Mouse (Mus musculus): Measurements from ENCODE around the gene Fbxo6.

Fbxo6 gene

DNA sequence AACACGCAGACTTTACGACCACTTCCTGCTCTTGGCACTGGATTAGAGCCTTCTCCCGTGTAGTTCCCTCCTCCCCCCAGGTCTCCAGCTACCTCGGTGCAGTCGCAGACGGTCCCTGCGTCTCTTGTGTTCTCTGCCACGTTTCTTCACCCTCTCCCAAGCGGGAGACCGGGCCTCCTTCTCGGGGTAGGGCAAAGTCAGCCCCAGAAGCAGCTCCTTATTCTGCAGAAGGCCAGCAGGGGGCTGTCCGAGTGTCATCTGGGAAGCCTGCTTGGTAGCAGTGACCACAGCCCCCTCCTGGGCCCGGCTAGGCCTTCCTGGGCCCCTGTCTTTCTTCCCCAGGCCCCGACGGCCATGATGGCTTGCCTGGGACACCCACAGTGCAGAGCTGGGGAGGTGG, 36.5 kb downstream of the Fbxo6 start:
- H3K9me3 ChIP-seq (ENCODE audit: low read length): peaks cover 6% of the 10 kb centered on the region; the same call in 1 of the 2 replicates
- peak overlapping the region; percentile 46 for H3K4me3 ChIP-seq (replicated peaks; ENCODE audit: low read length)
- peaks cover 35% of the 10 kb centered on the region for H3K4me1 ChIP-seq (replicated peaks; ENCODE audit: low read depth, low read length)

GRCm38 (mm10) chr4:148114758-148115391, 37.1 kb downstream of the Fbxo6 start:
- Histone ChIP-seq H3K4me1 (replicated peaks; ENCODE audit: low read depth, low read length) (peaks cover 34% of the 10 kb centered on the region), H3K4me3 (replicated peaks; ENCODE audit: low read length) (peak overlapping the region; percentile 46), H3K36me3 (ENCODE audit: insufficient read depth, low read length) (no peaks in the 10 kb centered on the region), H3K9me3 (ENCODE audit: low read length) (peaks cover 6% of the 10 kb centered on the region; the same call in 1 of the 2 replicates), H3K27me3 (ENCODE audit: insufficient read depth, low read length) (no peaks in the 10 kb centered on the region; the same call in 1 of the 2 replicates)
- TF ChIP-seq NANOG (IDR thresholded peaks at IDR 0.05; ENCODE audit: borderline replicate concordance, low read length) (no peak), CTCF (conservative IDR thresholded peaks at IDR 0.05; ENCODE audit: low read length) (peak; percentile 90), POU5F1 (IDR thresholded peaks at IDR 0.05; ENCODE audit: borderline replicate concordance, low read length) (no peak)

More for the DNA sequence above, 36.5 kb downstream of the Fbxo6 start:
- Histone ChIP-seq H3K27me3 (ENCODE audit: insufficient read depth, low read length) (no peaks in the 10 kb centered on the region; the same call in 1 of the 2 replicates), H3K36me3 (ENCODE audit: insufficient read depth, low read length) (no peaks in the 10 kb centered on the region)
- TF ChIP-seq POU5F1 (IDR thresholded peaks at IDR 0.05; ENCODE audit: borderline replicate concordance, low read length): no peak
- TF ChIP-seq CTCF (conservative IDR thresholded peaks at IDR 0.05; ENCODE audit: low read length): no peak; the same call in 1 of the 2 replicates
- no peak for TF ChIP-seq NANOG (IDR thresholded peaks at IDR 0.05; ENCODE audit: borderline replicate concordance, low read length)

GRCm38 (mm10) chr4:148112519-148112918, 39.4 kb downstream of the Fbxo6 start:
- Histone ChIP-seq H3K4me1 (replicated peaks; ENCODE audit: low read depth, low read length) (peaks cover 47% of the 10 kb centered on the region), H3K27me3 (ENCODE audit: insufficient read depth, low read length) (peaks cover 14% of the 10 kb centered on the region), H3K36me3 (ENCODE audit: insufficient read depth, low read length) (no peaks in the 10 kb centered on the region), H3K9me3 (ENCODE audit: low read length) (peaks cover 6% of the 10 kb centered on the region; the same call in 1 of the 2 replicates), H3K4me3 (replicated peaks; ENCODE audit: low read length) (no peak overlapping the region)
- no peak for TF ChIP-seq NANOG (IDR thresholded peaks at IDR 0.05; ENCODE audit: borderline replicate concordance, low read length)
- TF ChIP-seq CTCF (conservative IDR thresholded peaks at IDR 0.05; ENCODE audit: low read length): no peak
- TF ChIP-seq POU5F1 (IDR thresholded peaks at IDR 0.05; ENCODE audit: borderline replicate concordance, low read length): no peak

GRCm38 (mm10) chr4:148109215-148109614, 42.7 kb downstream of the Fbxo6 start:
- Histone ChIP-seq H3K4me3 (replicated peaks; ENCODE audit: low read length) (no peak overlapping the region), H3K4me1 (replicated peaks; ENCODE audit: low read depth, low read length) (peaks cover 45% of the 10 kb centered on the region), H3K9me3 (ENCODE audit: low read length) (no peaks in the 10 kb centered on the region), H3K27me3 (ENCODE audit: insufficient read depth, low read length) (peaks cover 24% of the 10 kb centered on the region), H3K36me3 (ENCODE audit: insufficient read depth, low read length) (no peaks in the 10 kb centered on the region)
- TF ChIP-seq POU5F1 (IDR thresholded peaks at IDR 0.05; ENCODE audit: borderline replicate concordance, low read length): no peak
- TF ChIP-seq NANOG (IDR thresholded peaks at IDR 0.05; ENCODE audit: borderline replicate concordance, low read length): no peak
- no peak for TF ChIP-seq CTCF (conservative IDR thresholded peaks at IDR 0.05; ENCODE audit: low read length)

DNA sequence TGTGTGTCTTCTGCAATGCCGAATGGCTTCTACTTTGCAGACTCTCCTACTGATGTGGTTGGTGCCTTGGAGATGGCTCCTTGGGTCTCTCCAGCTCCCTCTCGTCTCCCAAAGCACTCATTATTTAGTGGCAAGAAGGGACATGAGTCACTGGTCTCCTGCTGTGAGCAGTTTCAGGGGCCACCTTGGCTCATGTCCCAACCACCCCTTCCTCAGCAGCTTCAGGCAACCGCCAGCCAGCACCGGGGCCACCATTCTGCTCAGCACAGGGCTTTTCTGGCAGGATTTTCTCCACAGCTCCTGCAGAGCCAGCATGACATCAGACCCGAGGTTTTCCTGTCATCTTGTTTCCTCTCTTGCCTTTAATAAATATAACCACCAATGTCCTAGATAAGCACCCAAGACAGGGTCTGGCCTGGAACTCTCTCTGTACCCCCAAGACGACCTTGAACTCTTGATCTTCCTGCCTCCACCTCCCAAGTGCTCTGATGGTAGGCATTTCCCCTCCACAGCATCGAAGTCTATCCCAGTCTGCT, 43.3 kb downstream of the Fbxo6 start:
- Histone ChIP-seq H3K4me3 (replicated peaks; ENCODE audit: low read length) (peak overlapping the region; percentile 61; the same call in 1 of the 2 replicates), H3K27me3 (ENCODE audit: insufficient read depth, low read length) (peaks cover 24% of the 10 kb centered on the region), H3K36me3 (ENCODE audit: insufficient read depth, low read length) (no peaks in the 10 kb centered on the region), H3K9me3 (ENCODE audit: low read length) (no peaks in the 10 kb centered on the region), H3K4me1 (replicated peaks; ENCODE audit: low read depth, low read length) (peaks cover 45% of the 10 kb centered on the region)
- TF ChIP-seq CTCF (conservative IDR thresholded peaks at IDR 0.05; ENCODE audit: low read length) (no peak), POU5F1 (IDR thresholded peaks at IDR 0.05; ENCODE audit: borderline replicate concordance, low read length) (no peak), NANOG (IDR thresholded peaks at IDR 0.05; ENCODE audit: borderline replicate concordance, low read length) (no peak)

- Histone ChIP-seq H3K4me3 (replicated peaks; ENCODE audit: low read length) (peak overlapping the region; percentile 61), H3K36me3 (ENCODE audit: insufficient read depth, low read length) (no peaks in the 10 kb centered on the region), H3K4me1 (replicated peaks; ENCODE audit: low read depth, low read length) (peaks cover 41% of the 10 kb centered on the region), H3K9me3 (ENCODE audit: low read length) (no peaks in the 10 kb centered on the region), H3K27me3 (ENCODE audit: insufficient read depth, low read length) (peaks cover 24% of the 10 kb centered on the region)
- no peak for TF ChIP-seq POU5F1 (IDR thresholded peaks at IDR 0.05; ENCODE audit: borderline replicate concordance, low read length)
- TF ChIP-seq CTCF (conservative IDR thresholded peaks at IDR 0.05; ENCODE audit: low read length): no peak
- TF ChIP-seq NANOG (IDR thresholded peaks at IDR 0.05; ENCODE audit: borderline replicate concordance, low read length): no peak
Measured at GRCm38 (mm10) chr4:148107621-148108291, 44.2 kb downstream of the Fbxo6 start.

DNA sequence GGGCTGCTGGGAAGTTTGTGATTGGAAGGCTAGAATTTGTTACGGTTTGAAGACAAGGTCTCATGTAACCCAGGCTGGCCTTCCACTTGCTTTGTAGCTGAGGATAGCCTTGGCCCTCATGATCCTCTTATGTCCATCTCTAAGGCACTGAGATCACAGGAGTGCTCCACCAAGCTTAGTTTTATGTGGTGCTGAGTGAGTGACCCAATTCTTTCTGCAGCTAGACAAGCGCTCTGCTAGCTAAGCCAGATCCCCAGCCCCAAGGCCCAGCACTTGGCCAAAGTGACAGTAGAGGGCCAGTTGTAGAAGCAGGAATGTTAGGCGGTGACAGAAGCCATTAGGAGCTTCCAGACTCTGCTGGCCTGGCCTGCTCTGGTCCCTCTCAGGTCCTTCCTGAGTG, 47.8 kb downstream of the Fbxo6 start:
- Histone ChIP-seq H3K4me3 (replicated peaks; ENCODE audit: low read length) (no peak overlapping the region), H3K36me3 (ENCODE audit: insufficient read depth, low read length) (no peaks in the 10 kb centered on the region), H3K9me3 (ENCODE audit: low read length) (no peaks in the 10 kb centered on the region), H3K27me3 (ENCODE audit: insufficient read depth, low read length) (peaks cover 23% of the 10 kb centered on the region), H3K4me1 (replicated peaks; ENCODE audit: low read depth, low read length) (peaks cover 65% of the 10 kb centered on the region)
- TF ChIP-seq CTCF (conservative IDR thresholded peaks at IDR 0.05; ENCODE audit: low read length) (no peak), POU5F1 (IDR thresholded peaks at IDR 0.05; ENCODE audit: borderline replicate concordance, low read length) (no peak), NANOG (IDR thresholded peaks at IDR 0.05; ENCODE audit: borderline replicate concordance, low read length) (no peak)

- Histone ChIP-seq H3K9me3 (ENCODE audit: low read length) (no peaks in the 10 kb centered on the region), H3K27me3 (ENCODE audit: insufficient read depth, low read length) (peaks cover 5% of the 10 kb centered on the region), H3K36me3 (ENCODE audit: insufficient read depth, low read length) (no peaks in the 10 kb centered on the region), H3K4me3 (replicated peaks; ENCODE audit: low read length) (peak overlapping the region; percentile 62), H3K4me1 (replicated peaks; ENCODE audit: low read depth, low read length) (peaks cover 58% of the 10 kb centered on the region)
- peak; percentile 48 for TF ChIP-seq CTCF (conservative IDR thresholded peaks at IDR 0.05; ENCODE audit: low read length)
- TF ChIP-seq POU5F1 (IDR thresholded peaks at IDR 0.05; ENCODE audit: borderline replicate concordance, low read length): no peak
- no peak for TF ChIP-seq NANOG (IDR thresholded peaks at IDR 0.05; ENCODE audit: borderline replicate concordance, low read length)
Measured at GRCm38 (mm10) chr4:148101801-148102527, 50.0 kb downstream of the Fbxo6 start.
